Mouse (Mus musculus): Measurements from ENCODE around the gene Kif3b. TPM values are rescaled to one million over a fixed set of nuclear protein-coding genes. Genes with fewer than 3 reads are reported as not detected.

The Kif3b gene
- polyA plus RNA-seq, 1 experiment = 15.7 TPM

- 93% methylated on average over 4 of the region's 4 CpGs for WGBS
Measured at GRCm38 (mm10) chr2:153295196-153295595, 4.0 kb downstream of the Kif3b start.

GRCm38 (mm10) chr2:153297771-153298170 is 6.6 kb downstream of the Kif3b start:
- WGBS = 96% methylated on average over 4 of the region's 4 CpGs
- no peaks in the 10 kb centered on the region for H3K36me3 ChIP-seq (ENCODE audit: control insufficient read depth, insufficient read depth, low read length)
- TF ChIP-seq POLR2A (IDR thresholded peaks at IDR 0.05; ENCODE audit: control insufficient read depth, extremely low read depth, insufficient read depth, low read length, poor library complexity) (no peak), CTCF (IDR thresholded peaks at IDR 0.05; ENCODE audit: borderline replicate concordance, control insufficient read depth, extremely low read depth, insufficient read depth, low read length, poor library complexity) (no peak)
- H3K4me1 ChIP-seq (replicated peaks; ENCODE audit: control insufficient read depth, insufficient read depth, low read length) = peaks cover 12% of the 10 kb centered on the region
- no peak for DNase-seq
- H3K27me3 ChIP-seq (ENCODE audit: control insufficient read depth, insufficient read depth, low read length) = no peaks in the 10 kb centered on the region
- no peak overlapping the region for H3K27ac ChIP-seq (ENCODE audit: control insufficient read depth, insufficient read depth, low read length)
- no peak overlapping the region for H3K4me3 ChIP-seq (ENCODE audit: control insufficient read depth, insufficient read depth, low read length)

More at GRCm38 (mm10) chr2:153295196-153295595, 4.0 kb downstream of the Kif3b start:
- Histone ChIP-seq H3K27me3 (ENCODE audit: control insufficient read depth, insufficient read depth, low read length) (no peaks in the 10 kb centered on the region), H3K4me3 (ENCODE audit: control insufficient read depth, insufficient read depth, low read length) (no peak overlapping the region), H3K27ac (ENCODE audit: control insufficient read depth, insufficient read depth, low read length) (no peak overlapping the region), H3K4me1 (replicated peaks; ENCODE audit: control insufficient read depth, insufficient read depth, low read length) (peaks cover 20% of the 10 kb centered on the region), H3K36me3 (ENCODE audit: control insufficient read depth, insufficient read depth, low read length) (no peaks in the 10 kb centered on the region)
- no peak for DNase-seq
- no peak for TF ChIP-seq CTCF (IDR thresholded peaks at IDR 0.05; ENCODE audit: borderline replicate concordance, control insufficient read depth, extremely low read depth, insufficient read depth, low read length, poor library complexity)
- TF ChIP-seq POLR2A (IDR thresholded peaks at IDR 0.05; ENCODE audit: control insufficient read depth, extremely low read depth, insufficient read depth, low read length, poor library complexity) = no peak

GRCm38 (mm10) chr2:153298460-153298859 is 7.2 kb downstream of the Kif3b start:
- H3K27ac ChIP-seq (ENCODE audit: control insufficient read depth, insufficient read depth, low read length) = no peak overlapping the region
- DNase-seq = no peak
- H3K4me1 ChIP-seq (replicated peaks; ENCODE audit: control insufficient read depth, insufficient read depth, low read length) = peaks cover 13% of the 10 kb centered on the region; the same call in 1 of the 2 replicates
- no peaks in the 10 kb centered on the region for H3K27me3 ChIP-seq (ENCODE audit: control insufficient read depth, insufficient read depth, low read length)
- WGBS = 69% methylated on average over 4 of the region's 4 CpGs
- TF ChIP-seq POLR2A (IDR thresholded peaks at IDR 0.05; ENCODE audit: control insufficient read depth, extremely low read depth, insufficient read depth, low read length, poor library complexity) (no peak), CTCF (IDR thresholded peaks at IDR 0.05; ENCODE audit: borderline replicate concordance, control insufficient read depth, extremely low read depth, insufficient read depth, low read length, poor library complexity) (no peak)
- H3K4me3 ChIP-seq (ENCODE audit: control insufficient read depth, insufficient read depth, low read length) = no peak overlapping the region
- no peaks in the 10 kb centered on the region for H3K36me3 ChIP-seq (ENCODE audit: control insufficient read depth, insufficient read depth, low read length)

GRCm38 (mm10) chr2:153298863-153299262 is 7.7 kb downstream of the Kif3b start:
- H3K27me3 ChIP-seq (ENCODE audit: control insufficient read depth, insufficient read depth, low read length) = no peaks in the 10 kb centered on the region
- H3K36me3 ChIP-seq (ENCODE audit: control insufficient read depth, insufficient read depth, low read length) = no peaks in the 10 kb centered on the region
- 45% methylated on average over 4 of the region's 4 CpGs for WGBS
- peaks cover 13% of the 10 kb centered on the region; the same call in 1 of the 2 replicates for H3K4me1 ChIP-seq (replicated peaks; ENCODE audit: control insufficient read depth, insufficient read depth, low read length)
- DNase-seq = no peak
- no peak overlapping the region for H3K4me3 ChIP-seq (ENCODE audit: control insufficient read depth, insufficient read depth, low read length)
- no peak for TF ChIP-seq CTCF (IDR thresholded peaks at IDR 0.05; ENCODE audit: borderline replicate concordance, control insufficient read depth, extremely low read depth, insufficient read depth, low read length, poor library complexity)
- no peak for TF ChIP-seq POLR2A (IDR thresholded peaks at IDR 0.05; ENCODE audit: control insufficient read depth, extremely low read depth, insufficient read depth, low read length, poor library complexity)
- no peak overlapping the region for H3K27ac ChIP-seq (ENCODE audit: control insufficient read depth, insufficient read depth, low read length)

- Histone ChIP-seq H3K4me3 (ENCODE audit: control insufficient read depth, insufficient read depth, low read length) (no peak overlapping the region), H3K27ac (ENCODE audit: control insufficient read depth, insufficient read depth, low read length) (no peak overlapping the region), H3K4me1 (replicated peaks; ENCODE audit: control insufficient read depth, insufficient read depth, low read length) (peaks cover 13% of the 10 kb centered on the region; the same call in 1 of the 2 replicates), H3K27me3 (ENCODE audit: control insufficient read depth, insufficient read depth, low read length) (no peaks in the 10 kb centered on the region), H3K36me3 (ENCODE audit: control insufficient read depth, insufficient read depth, low read length) (no peaks in the 10 kb centered on the region)
- WGBS = 96% methylated on average over 5 of the region's 5 CpGs
- TF ChIP-seq CTCF (IDR thresholded peaks at IDR 0.05; ENCODE audit: borderline replicate concordance, control insufficient read depth, extremely low read depth, insufficient read depth, low read length, poor library complexity) (no peak), POLR2A (IDR thresholded peaks at IDR 0.05; ENCODE audit: control insufficient read depth, extremely low read depth, insufficient read depth, low read length, poor library complexity) (no peak)
- DNase-seq = no peak
Measured at GRCm38 (mm10) chr2:153301123-153301522, 9.9 kb downstream of the Kif3b start.

GRCm38 (mm10) chr2:153305240-153305639 is 14.0 kb downstream of the Kif3b start:
- no peaks in the 10 kb centered on the region for H3K27me3 ChIP-seq (ENCODE audit: control insufficient read depth, insufficient read depth, low read length)
- no peak for DNase-seq
- 95% methylated on average over 6 of the region's 6 CpGs for WGBS
- H3K4me1 ChIP-seq (replicated peaks; ENCODE audit: control insufficient read depth, insufficient read depth, low read length) = peaks cover 7% of the 10 kb centered on the region
- no peaks in the 10 kb centered on the region for H3K36me3 ChIP-seq (ENCODE audit: control insufficient read depth, insufficient read depth, low read length)
- TF ChIP-seq CTCF (IDR thresholded peaks at IDR 0.05; ENCODE audit: borderline replicate concordance, control insufficient read depth, extremely low read depth, insufficient read depth, low read length, poor library complexity) = no peak
- TF ChIP-seq POLR2A (IDR thresholded peaks at IDR 0.05; ENCODE audit: control insufficient read depth, extremely low read depth, insufficient read depth, low read length, poor library complexity) = no peak
- H3K4me3 ChIP-seq (ENCODE audit: control insufficient read depth, insufficient read depth, low read length) = no peak overlapping the region
- no peak overlapping the region for H3K27ac ChIP-seq (ENCODE audit: control insufficient read depth, insufficient read depth, low read length)

GRCm38 (mm10) chr2:153308586-153308985 is 17.4 kb downstream of the Kif3b start:
- H3K4me3 ChIP-seq (ENCODE audit: control insufficient read depth, insufficient read depth, low read length) = no peak overlapping the region
- 48% methylated on average over 7 of the region's 7 CpGs for WGBS

More at GRCm38 (mm10) chr2:153308586-153308985, 17.4 kb downstream of the Kif3b start:
- no peaks in the 10 kb centered on the region for H3K27me3 ChIP-seq (ENCODE audit: control insufficient read depth, insufficient read depth, low read length)
- peaks cover 4% of the 10 kb centered on the region for H3K4me1 ChIP-seq (replicated peaks; ENCODE audit: control insufficient read depth, insufficient read depth, low read length)
- no peak for DNase-seq
- no peak for TF ChIP-seq POLR2A (IDR thresholded peaks at IDR 0.05; ENCODE audit: control insufficient read depth, extremely low read depth, insufficient read depth, low read length, poor library complexity)
- TF ChIP-seq CTCF (IDR thresholded peaks at IDR 0.05; ENCODE audit: borderline replicate concordance, control insufficient read depth, extremely low read depth, insufficient read depth, low read length, poor library complexity) = no peak
- no peaks in the 10 kb centered on the region for H3K36me3 ChIP-seq (ENCODE audit: control insufficient read depth, insufficient read depth, low read length)
- no peak overlapping the region for H3K27ac ChIP-seq (ENCODE audit: control insufficient read depth, insufficient read depth, low read length)
